In the genomic region with DNA sequence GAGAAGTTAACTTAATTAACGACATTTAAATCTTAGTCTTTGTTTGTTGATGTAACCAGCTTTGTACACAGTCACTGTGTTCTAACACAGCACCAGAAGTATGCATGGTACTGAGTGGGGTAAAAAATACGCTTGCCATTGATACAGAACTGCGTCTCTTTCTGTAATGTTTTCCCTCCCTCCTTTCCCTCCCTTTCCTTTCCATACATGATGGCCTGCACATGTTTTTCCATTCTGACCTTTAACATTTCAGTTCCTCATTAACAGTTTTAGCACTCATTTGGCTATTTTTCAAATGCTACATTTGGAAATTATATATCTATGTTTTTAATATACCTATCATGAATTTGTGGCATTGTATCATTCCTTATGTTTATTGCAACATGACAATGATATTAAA, we compare ENCODE assay signal across 36 mouse cellular contexts. TPM values are rescaled to one million over a fixed set of nuclear protein-coding genes. Genes with fewer than 3 reads are reported as not detected.
"Had no signal": no experiment of that assay in that cellular context is flagged by ENCODE, and none has a peak within 500 bp of the region (broad histone marks: within the 10 kb centered on the region; RNA-seq: fewer than 3 reads in every experiment).

No protein-coding gene starts in this region.

- H3K9me3 ChIP-seq: limb, embryonic 10.5 days; limb, embryonic 12.5 days; limb, embryonic 13.5 days; limb, embryonic 15.5 days; liver, embryonic 12.5 days; liver, embryonic 13.5 days; liver, embryonic 15.5 days; lung, embryonic 15.5 days; megakaryocyte, embryonic 14.5 days; midbrain, embryonic 10.5 days; midbrain, embryonic 12.5 days; midbrain, embryonic 13.5 days; midbrain, embryonic 15.5 days had no signal

- H3K9ac ChIP-seq: limb, embryonic 12.5 days; limb, embryonic 13.5 days; limb, embryonic 15.5 days; liver, embryonic 12.5 days; liver, embryonic 13.5 days; liver, embryonic 14.5 days; liver, embryonic 15.5 days; liver, postnatal 0 days; lung, embryonic 14.5 days; lung, embryonic 15.5 days; midbrain, embryonic 12.5 days; midbrain, embryonic 13.5 days; midbrain, embryonic 15.5 days had no signal

- H3K36me3 ChIP-seq: midbrain, embryonic 13.5 days; midbrain, embryonic 15.5 days had no signal

- H3K4me3 ChIP-seq: limb, embryonic 10.5 days; limb, embryonic 12.5 days; limb, embryonic 13.5 days; limb, embryonic 15.5 days; liver, embryonic 12.5 days; liver, embryonic 13.5 days; liver, embryonic 15.5 days; lung, embryonic 15.5 days; megakaryocyte, embryonic 14.5 days; midbrain, embryonic 10.5 days; midbrain, embryonic 12.5 days; midbrain, embryonic 13.5 days; midbrain, embryonic 15.5 days; myocyte had no signal

- H3K27ac ChIP-seq: limb, embryonic 10.5 days; limb, embryonic 12.5 days; limb, embryonic 13.5 days; limb, embryonic 15.5 days; liver, embryonic 12.5 days; liver, embryonic 13.5 days; liver, embryonic 14.5 days; liver, embryonic 15.5 days; lung, embryonic 15.5 days; macrophage; midbrain, embryonic 10.5 days; midbrain, embryonic 12.5 days; midbrain, embryonic 13.5 days; midbrain, embryonic 15.5 days had no signal

- H3K4me2 ChIP-seq: limb, embryonic 12.5 days; limb, embryonic 13.5 days; limb, embryonic 15.5 days; liver, embryonic 11.5 days; liver, embryonic 12.5 days; liver, embryonic 13.5 days; liver, embryonic 15.5 days; lung, embryonic 14.5 days; lung, embryonic 15.5 days; midbrain, embryonic 11.5 days; midbrain, embryonic 12.5 days; midbrain, embryonic 13.5 days; midbrain, embryonic 15.5 days had no signal

- DNase-seq: left cerebral cortex, postnatal 4 days; liver; liver, embryonic 13.5 days; liver, postnatal 0 days; lung, adult 18-20 months; lung, adult 2 months; lung, embryonic 14.5 days; lung, postnatal 10 days; lung, postnatal 14 days; lung, postnatal 36 days; lung, postnatal 4 days; midbrain, embryonic 14.5 days had no signal

- H3K4me1 ChIP-seq: limb, embryonic 10.5 days; limb, embryonic 12.5 days; limb, embryonic 13.5 days; limb, embryonic 15.5 days; liver, embryonic 12.5 days; liver, embryonic 13.5 days; liver, embryonic 15.5 days; lung, embryonic 15.5 days; megakaryocyte, embryonic 14.5 days; midbrain, embryonic 10.5 days; midbrain, embryonic 12.5 days; midbrain, embryonic 13.5 days had no signal

- H3K27me3 ChIP-seq: limb, embryonic 12.5 days; limb, embryonic 13.5 days; limb, embryonic 15.5 days; liver, embryonic 12.5 days; liver, embryonic 13.5 days; liver, embryonic 15.5 days; lung, embryonic 15.5 days; megakaryocyte, embryonic 14.5 days; midbrain, embryonic 12.5 days; midbrain, embryonic 13.5 days; midbrain, embryonic 15.5 days had no signal

RNA-seq across cellular contexts. Expression of gene Meltf, which starts 34.4 kb away (rescaled TPM):
- total RNA-seq: liver, adult 2 months; megakaryocyte progenitor cell, adult 5-6 weeks; megakaryocyte, adult 5-6 weeks; megakaryocyte-erythroid progenitor cell, adult 5-6 weeks; monocyte, adult 5-6 weeks had no signal
- polyA plus RNA-seq: liver, adult 2 months; lung, postnatal 0 days; macrophage; myocyte; neural tube, embryonic 11.5 days had no signal
